In the genomic region with DNA sequence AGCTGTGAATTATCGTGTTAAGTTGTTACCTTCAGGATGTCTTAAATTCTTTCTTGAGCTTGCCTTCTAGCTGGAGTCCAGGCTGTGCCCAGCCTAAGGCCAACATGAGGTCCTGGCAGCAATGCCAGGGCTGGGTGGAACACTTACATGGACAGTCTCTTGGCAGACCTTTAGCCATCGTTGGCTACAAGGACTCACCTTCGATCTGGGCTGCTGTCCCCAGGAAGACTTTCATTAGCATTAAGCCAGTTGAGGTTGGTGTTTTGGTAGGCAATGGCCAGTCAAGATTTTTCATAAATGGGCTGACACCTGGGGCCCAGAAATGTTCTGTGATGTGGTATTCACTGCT, we compare ENCODE assay signal across 28 mouse cellular contexts. TPM values are rescaled to one million over a fixed set of nuclear protein-coding genes. Genes with fewer than 3 reads are reported as not detected.
DNase-seq lines count a peak whose midpoint lies in the region; ATAC-seq lines count a peak whose summit lies in the region.
"Had no signal": no experiment of that assay in that cellular context is flagged by ENCODE, and none has a peak within 500 bp of the region (broad histone marks: within the 10 kb centered on the region; RNA-seq: fewer than 3 reads in every experiment).

No protein-coding gene starts in this region.

- no peaks in the 10 kb centered on the region for H3K4me1 ChIP-seq in kidney, embryonic 14.5 days (ENCODE audit: control insufficient read depth, insufficient read depth, low read length)
- H3K4me1 ChIP-seq in neural tube, embryonic 15.5 days: no peaks in the 10 kb centered on the region
- H3K4me1 ChIP-seq: embryonic facial prominence, embryonic 13.5 days; embryonic facial prominence, embryonic 15.5 days; forebrain, embryonic 10.5 days had no signal

- no peak overlapping the region for H3K9ac ChIP-seq in kidney, embryonic 14.5 days (ENCODE audit: low read depth, low read length)
- no peak overlapping the region for H3K9ac ChIP-seq in neural tube, embryonic 15.5 days (replicated peaks)
- H3K9ac ChIP-seq: embryonic facial prominence, embryonic 13.5 days; embryonic facial prominence, embryonic 15.5 days; forebrain, embryonic 12.5 days had no signal

- H3K36me3 ChIP-seq in kidney, embryonic 14.5 days (ENCODE audit: control insufficient read depth, insufficient read depth, low read length): no peaks in the 10 kb centered on the region
- no peaks in the 10 kb centered on the region for H3K36me3 ChIP-seq in neural tube, embryonic 15.5 days
- H3K36me3 ChIP-seq: embryonic facial prominence, embryonic 13.5 days; embryonic facial prominence, embryonic 15.5 days; forebrain, embryonic 10.5 days; forebrain, embryonic 12.5 days; G1E had no signal

- 93% methylated on average over 3 of the region's 3 CpGs for WGBS in kidney, embryonic 14.5 days
- 92% methylated on average over 3 of the region's 3 CpGs for WGBS in neural tube, embryonic 15.5 days

- no peaks in the 10 kb centered on the region for H3K27me3 ChIP-seq in kidney, embryonic 14.5 days (ENCODE audit: control insufficient read depth, insufficient read depth, low read length)
- H3K27me3 ChIP-seq in neural tube, embryonic 15.5 days (replicated peaks): no peaks in the 10 kb centered on the region
- H3K27me3 ChIP-seq: CH12.LX; embryonic facial prominence, embryonic 13.5 days; embryonic facial prominence, embryonic 15.5 days; forebrain, embryonic 12.5 days had no signal

- DNase-seq in heart, adult 11 months: peak; percentile 83
- no peak for DNase-seq in heart, postnatal 14 days
- DNase-seq in kidney, adult 9 months: peak; percentile 30
- peak; percentile 10 for DNase-seq in neural tube, embryonic 10.5 days (ENCODE audit: extremely low spot score, low spot score)
- DNase-seq: adrenal gland, adult 2 months; adrenal gland, postnatal 10 days; adrenal gland, postnatal 25 days; B cell, adult 2 months; cerebellum, adult 11 months; cerebellum, adult 18-20 months; cerebellum, adult 8-10 months; cerebellum, adult 9-11 months; cerebellum, postnatal 36 days; embryo, embryonic 11 days had no signal

- no peak for ATAC-seq in kidney, embryonic 14.5 days (ENCODE audit: low FRiP score, low TSS enrichment)
- ATAC-seq in neural tube, embryonic 15.5 days (ENCODE audit: low FRiP score): no peak
- ATAC-seq: activated CD4-positive, CD25-positive, alpha-beta regulatory T cell, adult 4 months; CD4-positive, CD25-positive, alpha-beta regulatory T cell, adult 4 months; forebrain, embryonic 14.5 days; forebrain, embryonic 16.5 days had no signal

- H3K27ac ChIP-seq in kidney, embryonic 14.5 days (ENCODE audit: low read depth, low read length): no peak overlapping the region
- H3K27ac ChIP-seq in neural tube, embryonic 15.5 days (replicated peaks): no peak overlapping the region
- H3K27ac ChIP-seq: embryonic facial prominence, embryonic 13.5 days; embryonic facial prominence, embryonic 15.5 days; forebrain, embryonic 10.5 days; forebrain, embryonic 12.5 days had no signal

- H3K4me3 ChIP-seq in kidney, embryonic 14.5 days (ENCODE audit: low read length): no peak overlapping the region
- H3K4me3 ChIP-seq in neural tube, embryonic 15.5 days (replicated peaks): no peak overlapping the region
- H3K4me3 ChIP-seq: embryonic facial prominence, embryonic 13.5 days; embryonic facial prominence, embryonic 15.5 days; erythroblast, embryonic 14.5 days; forebrain, embryonic 10.5 days; forebrain, embryonic 12.5 days had no signal

- intact Hi-C loops in heart, postnatal 14 days (cut with DNase I): no loop called here

- H3K9me3 ChIP-seq in kidney, embryonic 14.5 days (ENCODE audit: control insufficient read depth, low read length): peaks cover 3% of the 10 kb centered on the region; the same call in 1 of the 2 replicates
- no peaks in the 10 kb centered on the region for H3K9me3 ChIP-seq in neural tube, embryonic 15.5 days (replicated peaks)
- H3K9me3 ChIP-seq: embryonic facial prominence, embryonic 13.5 days; embryonic facial prominence, embryonic 15.5 days; forebrain, embryonic 10.5 days; forebrain, embryonic 12.5 days; G1E had no signal

- H3K4me2 ChIP-seq in kidney, embryonic 14.5 days (replicated peaks; ENCODE audit: low read depth, low read length): no peak overlapping the region
- no peak overlapping the region for H3K4me2 ChIP-seq in neural tube, embryonic 15.5 days
- H3K4me2 ChIP-seq: embryonic facial prominence, embryonic 13.5 days; embryonic facial prominence, embryonic 15.5 days; forebrain, embryonic 12.5 days had no signal

RNA-seq across cellular contexts. Expression of gene C1qtnf3, which starts 34.8 kb away (rescaled TPM):
- under 1 TPM; 0.27 to 0.53 TPM for total RNA-seq in heart, postnatal 14 days (2021)
- polyA plus RNA-seq in kidney, embryonic 14.5 days (2014; fragmentation: Nextera tagmentation; extraction: Ambion mirVana): 6.0 and 8.1 TPM in 2 replicates
- 21.2 and 23.1 TPM in 2 replicates for polyA plus RNA-seq in neural tube, embryonic 15.5 days (2015; fragmentation: Nextera tagmentation; extraction: Ambion mirVana)
- total RNA-seq: CH12.LX; common myeloid progenitor, adult 5-6 weeks; G1E had no signal
- polyA plus RNA-seq: activated CD4-positive, CD25-positive, alpha-beta regulatory T cell, adult 4 months; CD4-positive, CD25-positive, alpha-beta regulatory T cell, adult 4 months; erythroblast, embryonic 14.5 days; forebrain, embryonic 10.5 days; G1E had no signal

Comparison
In these comparisons a context has a peak if more than half of its experiments do, and no peak if none do; other contexts are left out.
1. DNase-seq: peak in heart, adult 11 months (single experiment), kidney, adult 9 months (single experiment) and neural tube, embryonic 10.5 days (single experiment); none in heart, postnatal 14 days (0 of 2).